Mouse (Mus musculus) left cerebral cortex, postnatal 25 days (tissue): ENCODE measurements around the gene Ppdpf. TPM values are rescaled to one million over a fixed set of nuclear protein-coding genes. Genes with fewer than 3 reads are reported as not detected.
"Not testable (repeated sequence)": the region's sequence is repeated elsewhere in the genome, so short reads cannot be mapped to it uniquely, and the experiment has no call there.

ENCODE experiments used
- DNase-seq, 2 experiments: peaks; one replicate each; pipeline ENCODE4 v3.0.0; 2022; ENCODE audit warnings: low spot score in 2 of 2, mixed read lengths in 1 of 2
- intact Hi-C: fragments of 180-260 bp; cut with DNase I; formaldehyde crosslinking; loops from one replicate; pipeline ENCODE4 v1.15.1; 2025
- total RNA-seq, 2 experiments: library from RNA; stranded (reverse); gene quantifications; 2 replicates each; pipeline ENCODE4 v1.2.3; 2021

Ppdpf gene
- total RNA-seq, 2 experiments from 2014 or later, result 95.9 to 97.3 TPM

- intact Hi-C loops, result loop anchor here (2.0 kb wide), 2 partner anchors 22 to 30 kb away; partner anchors contain the start of genes Kcnq2 and Ppdpf
- DNase-seq, result no peak
These were observed 29.9 kb upstream of the Ppdpf start for GRCm38 (mm10) chr2:181157180-181157579.

DNA sequence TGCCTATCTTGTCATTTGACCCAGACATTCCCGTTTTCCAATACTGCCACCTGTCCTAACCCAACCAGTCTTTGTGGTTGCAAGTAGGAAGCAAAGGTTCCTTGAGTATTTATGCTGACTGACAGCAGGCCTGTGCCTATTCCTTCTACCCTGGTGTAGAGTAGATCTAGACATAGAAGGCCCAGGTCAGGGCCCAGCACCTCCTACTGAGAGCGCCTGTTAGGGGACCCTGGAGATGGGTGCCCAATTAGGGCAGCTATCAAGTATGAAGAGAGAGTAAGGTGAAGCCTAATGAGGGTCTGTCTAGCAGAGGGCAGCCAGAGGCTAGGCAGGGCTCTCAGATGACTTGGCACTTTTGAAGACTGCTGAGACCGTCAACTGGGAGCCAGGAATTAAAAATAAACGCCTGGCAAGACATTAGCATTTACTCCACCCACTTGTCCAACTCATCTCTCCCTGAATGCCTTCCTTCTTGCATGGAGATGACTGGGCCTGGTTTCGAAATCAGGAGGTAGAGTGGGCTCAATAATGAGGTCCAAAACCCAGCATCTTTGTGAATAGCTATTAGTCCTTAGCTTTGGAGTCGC lies 29.2 kb upstream of the Ppdpf start:
- intact Hi-C loops, result loop anchor here (2.0 kb wide), 2 partner anchors 23 to 29 kb away; partner anchors contain the start of genes Kcnq2 and Ppdpf

GRCm38 (mm10) chr2:181158471-181158870 lies 28.6 kb upstream of the Ppdpf start:
- no peak for DNase-seq
- intact Hi-C loops, result no loop called here

More for the DNA sequence above, 29.2 kb upstream of the Ppdpf start:
- peak; percentile 6 to 61 for DNase-seq

GRCm38 (mm10) chr2:181159091-181159514 lies 27.9 kb upstream of the Ppdpf start:
- DNase-seq, result peak; percentile 82 to 95

GRCm38 (mm10) chr2:181159771-181160170 lies 27.3 kb upstream of the Ppdpf start:
- DNase-seq, result peak; percentile 80 to 92
- intact Hi-C loops, result no loop called here

More at GRCm38 (mm10) chr2:181159091-181159514, 27.9 kb upstream of the Ppdpf start:
- intact Hi-C loops, result no loop called here

GRCm38 (mm10) chr2:181160821-181161220 lies 26.2 kb upstream of the Ppdpf start:
- peak in 1 of 2 experiments; percentile 49 for DNase-seq
- intact Hi-C loops, result no loop called here

- DNase-seq, result no peak
- intact Hi-C loops, result no loop called here
These were observed 20.6 kb upstream of the Ppdpf start for GRCm38 (mm10) chr2:181166469-181166868.

DNA sequence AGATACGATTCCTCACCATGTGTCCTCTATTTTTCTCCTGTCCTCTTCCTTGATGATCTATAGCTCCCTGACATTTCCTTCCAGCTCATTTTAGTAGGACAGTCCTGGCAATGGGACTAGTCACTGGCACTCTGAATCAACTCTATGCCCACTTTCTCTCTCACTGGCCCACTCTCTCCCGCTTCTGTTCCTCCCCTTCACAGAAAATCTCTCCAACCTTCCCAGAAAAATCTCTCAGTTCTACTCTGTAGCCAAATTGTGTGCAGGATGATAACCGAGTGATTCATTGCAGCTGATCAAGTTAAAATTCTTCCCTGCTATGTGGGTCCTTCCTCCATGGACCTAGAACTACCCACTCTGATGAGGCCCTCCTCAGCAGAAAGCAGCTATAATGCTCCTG lies 12.4 kb upstream of the Ppdpf start:
- peak in 1 of 2 experiments; percentile 77 for DNase-seq
- intact Hi-C loops, result no loop called here

DNA sequence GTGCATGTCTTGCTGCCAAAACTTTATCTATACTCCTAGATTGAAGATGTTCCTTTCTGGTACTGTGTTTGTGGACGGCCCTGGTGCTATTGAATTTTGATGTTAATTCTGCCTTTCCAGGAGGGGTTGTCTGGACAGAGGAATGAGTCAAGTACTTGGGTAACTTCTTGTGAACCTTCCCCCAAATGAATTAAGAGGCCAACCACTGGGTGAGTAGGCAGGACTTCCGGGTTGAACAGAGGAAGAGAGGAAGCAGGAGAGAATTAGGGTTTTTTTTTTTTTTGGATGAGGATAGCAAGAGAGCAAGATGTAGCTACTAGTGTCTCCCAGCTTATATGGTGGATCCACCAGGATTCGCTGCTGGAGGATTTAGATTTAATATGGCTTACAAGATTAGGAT lies 9.0 kb upstream of the Ppdpf start:
- no peak for DNase-seq
- intact Hi-C loops, result no loop called here

DNA sequence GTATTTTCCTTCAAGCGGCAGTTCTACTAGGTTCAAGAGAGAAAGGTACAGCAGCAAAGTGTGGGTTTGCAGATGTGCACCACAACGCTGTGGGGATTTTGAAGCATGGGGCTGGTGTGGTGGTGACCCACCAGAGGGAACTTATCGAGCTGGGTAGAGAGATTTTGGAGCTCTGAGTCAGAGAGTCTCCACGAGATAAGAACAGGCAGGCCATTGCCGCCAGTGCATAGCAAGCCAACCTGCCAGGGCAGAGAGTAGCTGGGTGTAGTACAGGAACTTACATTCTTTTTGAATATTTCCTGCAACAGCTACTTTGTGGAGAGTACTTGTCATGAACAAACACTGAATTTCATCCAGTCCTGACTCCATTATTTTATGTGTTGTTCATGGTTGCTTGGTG lies 8.6 kb upstream of the Ppdpf start:
- intact Hi-C loops, result no loop called here
- no peak for DNase-seq

- intact Hi-C loops, result no loop called here
- peak in 1 of 2 experiments; percentile 59 for DNase-seq
These were observed 6.1 kb upstream of the Ppdpf start for GRCm38 (mm10) chr2:181180898-181181297.

- intact Hi-C loops, result loop anchor here (1.0 to 2.0 kb wide), 3 partner anchors 30 to 149 kb away; partner anchors contain the start of gene Eef1a2
- peak; percentile 85 to 95 for DNase-seq
These were observed 412 bp upstream of the Ppdpf start for GRCm38 (mm10) chr2:181186635-181187034.

DNA sequence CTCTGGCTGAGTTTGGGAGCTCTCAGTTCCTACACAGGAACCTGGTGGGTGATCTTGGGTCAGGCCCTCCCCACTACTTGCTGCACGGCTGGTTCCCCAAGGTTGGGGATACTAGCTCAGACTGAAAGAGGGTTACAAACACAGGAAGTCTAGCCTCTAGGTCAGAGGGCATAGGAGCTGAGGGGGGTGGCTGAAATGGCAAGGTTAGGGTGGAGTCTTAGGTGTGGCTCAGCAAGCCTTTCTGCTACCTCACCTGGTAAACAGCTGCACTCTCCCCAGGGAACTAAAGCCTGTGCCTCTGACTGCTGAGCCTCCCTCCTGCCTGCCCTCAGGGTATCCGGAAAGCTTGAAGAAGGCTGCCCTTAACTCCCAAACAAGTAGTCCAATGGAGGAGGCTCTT lies 1.6 kb downstream of the Ppdpf start:
- no peak for DNase-seq
- intact Hi-C loops, result no loop called here

DNA sequence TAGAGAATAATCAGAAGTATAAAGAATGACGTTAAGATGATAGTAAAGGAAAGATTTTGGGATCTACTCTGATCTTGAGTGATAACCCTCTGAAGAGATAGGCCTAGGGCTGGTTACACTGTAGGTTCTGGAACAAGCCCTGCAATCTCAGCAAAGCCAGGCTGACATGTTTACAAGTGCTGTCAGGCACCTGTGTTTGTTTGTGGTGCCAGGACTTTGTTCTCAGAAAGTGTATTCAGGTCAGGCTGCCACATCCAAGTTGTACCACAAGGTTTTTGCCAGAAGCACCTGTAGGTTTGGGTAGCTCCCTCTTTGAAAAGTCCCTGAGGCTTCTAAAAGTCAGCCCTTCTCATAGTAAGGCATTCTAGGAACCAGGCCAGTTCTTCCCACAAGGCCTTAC lies 2.3 kb downstream of the Ppdpf start:
- no peak for DNase-seq
- intact Hi-C loops, result no loop called here

DNA sequence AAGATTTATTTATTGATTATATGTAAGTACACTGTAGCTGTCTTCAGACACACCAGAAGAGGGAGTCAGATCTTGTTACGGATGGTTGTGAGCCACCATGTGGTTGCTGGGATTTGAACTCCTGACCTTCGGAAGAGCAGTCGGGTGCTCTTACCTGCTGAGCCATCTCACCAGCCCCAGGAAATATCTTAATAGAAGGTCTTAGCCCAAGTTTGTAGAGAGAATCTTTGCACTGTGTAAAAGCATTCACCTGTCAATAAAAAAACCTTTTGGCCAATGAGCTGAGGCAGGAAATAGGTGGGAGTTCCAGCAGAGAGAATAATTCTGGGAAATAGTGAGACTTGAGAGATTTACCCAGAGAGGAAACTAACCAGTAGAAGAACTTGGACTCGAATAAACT lies 4.3 kb downstream of the Ppdpf start:
- intact Hi-C loops, DNase-seq: not testable (repeated sequence)

GRCm38 (mm10) chr2:181191936-181192335 lies 4.9 kb downstream of the Ppdpf start:
- intact Hi-C loops, result no loop called here
- no peak for DNase-seq

GRCm38 (mm10) chr2:181193044-181193443 lies 6.0 kb downstream of the Ppdpf start:
- intact Hi-C loops, result no loop called here
- DNase-seq, result no peak

DNA sequence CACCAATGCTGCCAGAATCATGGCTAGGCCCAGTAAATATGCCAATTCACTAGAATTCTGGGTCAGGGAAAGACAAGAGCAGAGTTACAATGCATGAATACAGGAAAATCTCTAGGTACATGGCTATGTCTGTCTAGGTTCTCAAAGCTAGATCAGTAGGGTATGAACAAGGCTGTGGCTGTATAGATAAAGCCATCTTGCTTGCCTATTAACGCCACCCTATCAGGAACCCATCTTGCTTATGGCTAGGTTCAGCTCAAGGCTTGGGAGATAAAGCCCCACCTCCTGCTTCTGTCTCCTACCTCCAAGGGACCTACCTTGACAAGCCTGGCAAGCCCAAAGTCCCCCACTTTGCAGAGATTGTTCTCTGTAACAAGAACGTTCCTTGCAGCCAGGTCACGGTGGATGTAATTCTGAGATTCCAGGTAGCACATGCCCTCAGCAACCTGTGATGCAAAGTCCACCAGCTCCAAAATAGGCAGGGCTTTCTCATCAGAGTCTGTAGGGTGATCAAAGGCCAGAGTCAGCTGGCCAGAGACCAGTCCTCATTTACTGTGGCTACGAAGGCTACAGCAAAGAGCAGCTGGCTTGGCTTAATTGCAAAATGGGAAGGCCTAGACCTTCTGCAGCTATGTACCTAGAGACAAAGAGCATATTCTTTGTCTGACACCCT lies 9.7 kb downstream of the Ppdpf start:
- no peak for DNase-seq
- intact Hi-C loops, result no loop called here

DNA sequence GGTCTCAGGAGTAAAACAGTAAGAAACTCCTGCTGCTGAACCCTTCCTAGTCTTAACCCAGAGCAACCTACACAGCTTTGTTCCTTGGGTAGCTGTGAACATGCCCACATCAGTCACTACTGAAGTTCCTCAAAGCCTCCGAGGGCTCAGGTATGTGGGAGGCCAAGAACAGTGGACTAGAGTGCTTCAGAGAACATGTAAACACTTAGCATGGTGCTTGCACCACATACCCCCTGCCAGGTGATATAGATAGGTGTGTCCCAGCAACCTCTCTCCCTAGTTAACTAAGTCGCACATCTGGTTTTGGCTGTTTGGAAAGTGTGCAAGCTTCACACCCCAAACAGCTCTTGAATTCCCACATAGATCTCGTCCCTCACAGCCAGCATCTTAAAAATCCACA lies 14.6 kb downstream of the Ppdpf start:
- no peak for DNase-seq
- intact Hi-C loops, result no loop called here

GRCm38 (mm10) chr2:181202422-181202821 lies 15.4 kb downstream of the Ppdpf start, which contains the start of gene Ptk6:
Ptk6 (minus strand) TSS chr2:181202789.
- intact Hi-C loops, result no loop called here
- no peak for DNase-seq

DNA sequence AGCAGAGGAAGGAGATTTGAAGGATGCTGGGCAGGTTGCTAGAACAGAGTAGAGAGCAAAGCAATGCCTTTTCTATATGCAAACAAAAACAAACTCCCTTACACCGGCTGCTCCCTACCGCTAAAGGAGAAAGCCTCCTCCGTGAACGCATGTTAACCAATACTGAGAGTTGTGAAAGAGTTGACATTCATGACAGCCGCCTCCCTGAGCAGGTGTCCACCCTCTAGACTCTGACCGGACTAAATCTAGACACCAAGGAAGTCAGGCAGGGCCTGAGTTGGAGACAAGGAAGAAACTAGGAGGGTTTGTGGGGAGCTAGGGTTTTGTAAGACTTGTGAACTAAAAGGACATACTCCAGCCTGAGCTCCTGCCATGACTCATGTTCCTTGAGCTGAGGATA lies 15.8 kb downstream of the Ppdpf start:
- intact Hi-C loops, result no loop called here
- DNase-seq, result no peak
